ENCODE assay signal across 9 mouse cellular contexts in genomic region chr10:19811436-19812172, GRCm38 (mm10). TPM values are rescaled to one million over a fixed set of nuclear protein-coding genes. Genes with fewer than 3 reads are reported as not detected.
DNase-seq lines count a peak whose midpoint lies in the region; ATAC-seq and TF ChIP-seq lines count a peak whose summit lies in the region.
"Had no signal": no experiment of that assay in that cellular context is flagged by ENCODE, and none has a peak within 500 bp of the region (broad histone marks: within the 10 kb centered on the region; RNA-seq: fewer than 3 reads in every experiment).

No protein-coding gene starts in this region.

- 69% methylated on average over 9 of the region's 9 CpGs for WGBS in forebrain, embryonic 10.5 days
- 62% methylated on average over 9 of the region's 9 CpGs for WGBS in forebrain, embryonic 12.5 days
- 53% methylated on average over 9 of the region's 9 CpGs for WGBS in liver, adult 2 months
- 42% methylated on average over 9 of the region's 9 CpGs for whole genome bisulfite sequencing in liver, embryonic 12.5 days (ENCODE audit: insufficient replicate concordance)

- no peak for TF ChIP-seq POLR2A in liver, adult 2 months (IDR thresholded peaks at IDR 0.05; ENCODE audit: extremely low read depth, insufficient read depth, low read length)

- peak; percentile 31; the same call in 1 of the 2 replicates for TF ChIP-seq CTCF in liver, adult 2 months (IDR thresholded peaks at IDR 0.05; ENCODE audit: low read depth, low read length)

- H3K79me2 ChIP-seq in liver, adult 2 months (ENCODE audit: control insufficient read depth, insufficient read depth, low read length) = no peaks in the 10 kb centered on the region

- H3K4me3 ChIP-seq in forebrain, embryonic 10.5 days = no peak overlapping the region
- H3K4me3 ChIP-seq in forebrain, embryonic 12.5 days (replicated peaks) = no peak overlapping the region
- no peak overlapping the region for H3K4me3 ChIP-seq in liver, adult 2 months (ENCODE audit: insufficient read depth, low read depth, low read length)
- H3K4me3 ChIP-seq in liver, embryonic 12.5 days = no peak overlapping the region
- H3K4me3 ChIP-seq: myocyte had no signal

- peaks cover 3% of the 10 kb centered on the region; the same call in 1 of the 2 replicates for H3K4me1 ChIP-seq in forebrain, embryonic 10.5 days
- H3K4me1 ChIP-seq in forebrain, embryonic 12.5 days = no peaks in the 10 kb centered on the region
- no peaks in the 10 kb centered on the region for H3K4me1 ChIP-seq in liver, adult 2 months (ENCODE audit: control insufficient read depth, insufficient read depth, low read length)
- H3K4me1 ChIP-seq in liver, embryonic 12.5 days = peaks cover 26% of the 10 kb centered on the region

- no peak overlapping the region for H3K27ac ChIP-seq in forebrain, embryonic 10.5 days
- no peak overlapping the region for H3K27ac ChIP-seq in forebrain, embryonic 12.5 days
- no peak overlapping the region for H3K27ac ChIP-seq in liver, adult 2 months (replicated peaks; ENCODE audit: insufficient read depth, low read depth, low read length)
- H3K27ac ChIP-seq in liver, embryonic 12.5 days = no peak overlapping the region

- ATAC-seq in forebrain, embryonic 12.5 days (ENCODE audit: low FRiP score) = no peak
- no peak for ATAC-seq in liver, embryonic 12.5 days
- peak; percentile 30; the same call in 1 of the 2 replicates for ATAC-seq in granulocyte monocyte progenitor cell, adult 5-6 weeks (replicated peaks; ENCODE audit: poor library complexity, severe bottlenecking)

- no peaks in the 10 kb centered on the region for H3K9me3 ChIP-seq in forebrain, embryonic 10.5 days
- no peaks in the 10 kb centered on the region for H3K9me3 ChIP-seq in forebrain, embryonic 12.5 days
- no peaks in the 10 kb centered on the region for H3K9me3 ChIP-seq in liver, embryonic 12.5 days (replicated peaks)

- H3K36me3 ChIP-seq in forebrain, embryonic 10.5 days (replicated peaks) = no peaks in the 10 kb centered on the region
- no peaks in the 10 kb centered on the region for H3K36me3 ChIP-seq in forebrain, embryonic 12.5 days (replicated peaks)
- no peaks in the 10 kb centered on the region for H3K36me3 ChIP-seq in liver, adult 2 months (ENCODE audit: control insufficient read depth, insufficient read depth, low read length)
- no peaks in the 10 kb centered on the region for H3K36me3 ChIP-seq in liver, embryonic 12.5 days

- H3K27me3 ChIP-seq in forebrain, embryonic 10.5 days (ENCODE audit: poor library complexity, severe bottlenecking) = no peaks in the 10 kb centered on the region
- no peaks in the 10 kb centered on the region for H3K27me3 ChIP-seq in forebrain, embryonic 12.5 days
- H3K27me3 ChIP-seq in liver, adult 2 months (ENCODE audit: control insufficient read depth, insufficient read depth, low read length) = no peaks in the 10 kb centered on the region; the same call in 1 of the 2 replicates
- 0 out of 2 replicates have a peak, but pooled peaks cover 7% of the 10 kb centered on the region for H3K27me3 ChIP-seq in liver, embryonic 12.5 days (replicated peaks)

- peak; percentile 20 for DNase-seq in forebrain, embryonic 10.5 days (ENCODE audit: extremely low spot score, low spot score)
- no peak for DNase-seq in liver, adult 2 months (ENCODE audit: extremely low read depth, low read depth, low spot score)
- DNase-seq in adipocyte (ENCODE audit: low spot score) = peak; percentile 6
- peak; percentile 4 for DNase-seq in retina, adult 2 months (ENCODE audit: low read depth, low spot score)
- no peak for DNase-seq in ovary, postnatal 10 days (ENCODE audit: low spot score)

- no peak overlapping the region for H3K9ac ChIP-seq in forebrain, embryonic 12.5 days
- H3K9ac ChIP-seq in liver, adult 2 months (ENCODE audit: low read depth, low read length) = no peak overlapping the region
- no peak overlapping the region for H3K9ac ChIP-seq in liver, embryonic 12.5 days

- no peak overlapping the region for H3K4me2 ChIP-seq in forebrain, embryonic 12.5 days
- H3K4me2 ChIP-seq in liver, embryonic 12.5 days = no peak overlapping the region

RNA-seq across cellular contexts. Expression of gene Slc35d3, which starts 39.7 kb away (rescaled TPM):
- polyA plus RNA-seq in forebrain, embryonic 10.5 days (2016; fragmentation: Nextera tagmentation; extraction: Ambion mirVana) = 0.33 and 1.0 TPM in 2 replicates
- 0.28 and 0.43 TPM in 2 replicates for polyA plus RNA-seq in forebrain, embryonic 12.5 days (2016; fragmentation: Nextera tagmentation; extraction: Ambion mirVana)
- not detected in 2 replicates for total RNA-seq in liver, adult 2 months (2014; rRNA removed)
- polyA plus RNA-seq in liver, adult 2 months (2012; rRNA removed) = 0.04 TPM in 1 of 2 replicates, not detected in the other
- polyA plus RNA-seq in liver, embryonic 12.5 days (2016; fragmentation: Nextera tagmentation; extraction: Ambion mirVana) = 9.9 and 10.0 TPM in 2 replicates
- total RNA-seq in granulocyte monocyte progenitor cell, adult 5-6 weeks (2014; fragmentation: Nextera tagmentation) = not detected in 2 replicates
- total RNA-seq in granulocyte monocyte progenitor cell, adult 5-6 weeks (2017) = 0.21 TPM in 1 of 2 replicates, not detected in the other
- polyA plus RNA-seq: myocyte had no signal

Comparison
In these comparisons a context has a peak if more than half of its experiments do, and no peak if none do; other contexts are left out.
1. DNase-seq: peak in forebrain, embryonic 10.5 days (single experiment), adipocyte (single experiment) and retina, adult 2 months (single experiment); none in liver, adult 2 months (single experiment) and ovary, postnatal 10 days (single experiment).